Mouse (Mus musculus) liver, adult 2 months (tissue): Measurements from ENCODE around the gene Impdh1.

Experiments
- CTCF ChIP-seq: fragments of 200-500 bp; IDR thresholded peaks from 2 replicates; pipeline ENCODE4 v1.5.1; 2011; ENCODE audit warnings: low read depth, low read length, control low read depth
- POLR2A ChIP-seq: fragments of 200-500 bp; IDR thresholded peaks from 2 replicates; pipeline ENCODE4 v1.6.1; 2011; ENCODE audit warnings: low read length, control low read depth; ENCODE audit not compliant: insufficient read depth; ENCODE audit errors: extremely low read depth

- TF ChIP-seq CTCF (no peak), POLR2A (no peak)
Measured at GRCm38 (mm10) chr6:29214776-29215175, 1.4 kb downstream of the Impdh1 start.
